Mouse (Mus musculus) B cell, adult 67 days (primary cell): ENCODE results near the gene Trank1. TPM values are rescaled to one million over a fixed set of nuclear protein-coding genes. Genes with fewer than 3 reads are reported as not detected.

Experiments used
- total RNA-seq, 2 experiments: library from RNA; stranded (reverse); gene quantifications; 4 replicates each; pipeline ENCODE4 v1.2.4; 2023

The Trank1 gene
- total RNA-seq, result not detected

DNA sequence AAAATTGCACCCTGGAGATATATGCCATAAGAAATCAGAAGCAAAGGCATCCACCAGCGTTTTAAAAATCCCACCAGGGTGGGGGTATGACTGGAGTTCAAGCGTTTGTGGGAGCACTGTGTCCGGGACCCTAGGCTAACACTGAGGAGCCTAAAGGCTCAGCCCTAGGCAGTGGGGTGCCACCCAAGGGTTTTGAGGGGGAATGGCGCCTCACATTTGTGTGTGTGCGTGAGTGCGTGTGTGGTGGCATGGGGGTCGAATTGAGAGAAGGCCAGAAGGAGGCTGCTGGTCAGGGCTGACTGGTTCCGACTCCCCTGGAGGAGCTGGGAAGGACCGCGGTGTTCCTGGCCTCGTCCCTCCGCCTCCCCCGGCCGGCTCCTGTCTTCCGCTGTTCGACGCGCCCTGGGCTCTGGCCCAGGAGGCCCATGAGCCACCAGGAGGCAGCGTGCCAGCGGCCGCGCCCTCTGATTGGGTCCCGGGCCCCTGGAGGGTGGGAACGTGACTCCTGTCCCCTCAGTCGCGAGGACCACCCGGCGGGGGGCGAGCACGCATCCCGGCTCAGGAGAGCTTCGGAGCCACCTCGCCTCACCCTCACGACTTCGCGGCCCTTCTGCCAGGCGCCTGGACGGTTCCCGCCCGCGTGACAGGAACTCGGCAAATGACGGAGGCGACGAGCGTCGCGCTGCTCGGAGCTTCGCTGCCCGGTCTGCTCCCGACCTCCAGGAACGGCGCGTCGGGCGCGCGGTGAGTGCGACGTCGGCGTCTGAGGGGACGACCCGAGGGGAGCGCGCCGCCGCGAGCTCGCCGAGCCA, at the start of gene Trank1:
Gene Trank1, plus strand, starts transcription at position 709 of the 812 bp plus-strand sequence.

DNA sequence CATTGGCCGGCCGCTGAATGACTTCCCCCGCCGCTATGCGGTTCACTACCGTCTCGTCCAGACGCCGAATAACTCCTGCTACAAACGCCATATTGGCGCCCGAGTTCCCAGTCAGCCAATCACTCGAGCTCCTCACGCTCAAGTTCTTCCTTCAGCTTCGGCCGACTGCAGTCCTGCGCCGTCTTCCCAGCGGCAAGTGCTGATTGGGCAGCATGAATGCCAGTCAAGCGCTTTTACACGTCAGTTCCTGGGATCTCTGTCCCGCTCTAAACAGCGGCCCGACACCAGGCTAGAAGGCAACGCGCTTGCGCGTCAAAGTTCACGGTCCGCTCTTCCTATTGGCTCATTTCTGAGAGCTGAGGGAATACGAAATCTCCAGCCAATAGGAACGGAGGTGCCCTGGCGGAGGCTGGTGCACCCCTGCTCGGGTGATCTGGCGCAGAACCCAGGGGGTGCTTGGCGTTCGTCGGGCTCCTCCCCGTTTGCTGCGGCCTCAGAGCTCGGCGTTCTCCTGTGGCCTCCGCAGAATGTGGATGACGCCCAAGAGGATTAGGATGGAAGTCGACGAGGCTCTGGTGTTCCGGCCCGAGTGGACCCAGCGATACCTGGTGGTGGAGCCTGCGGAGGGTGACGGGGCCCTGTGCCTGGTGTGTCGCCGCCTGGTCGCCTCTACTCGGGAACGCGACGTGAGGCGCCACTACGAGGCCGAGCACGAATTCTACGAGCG, 39.9 kb upstream of the Trank1 start, which contains the start of the genes Mlh1 and Epm2aip1:
Gene Mlh1, minus strand, starts transcription at position 358 of the 727 bp plus-strand sequence.
Gene Epm2aip1, plus strand, starts transcription at position 496 of the 727 bp plus-strand sequence.

DNA sequence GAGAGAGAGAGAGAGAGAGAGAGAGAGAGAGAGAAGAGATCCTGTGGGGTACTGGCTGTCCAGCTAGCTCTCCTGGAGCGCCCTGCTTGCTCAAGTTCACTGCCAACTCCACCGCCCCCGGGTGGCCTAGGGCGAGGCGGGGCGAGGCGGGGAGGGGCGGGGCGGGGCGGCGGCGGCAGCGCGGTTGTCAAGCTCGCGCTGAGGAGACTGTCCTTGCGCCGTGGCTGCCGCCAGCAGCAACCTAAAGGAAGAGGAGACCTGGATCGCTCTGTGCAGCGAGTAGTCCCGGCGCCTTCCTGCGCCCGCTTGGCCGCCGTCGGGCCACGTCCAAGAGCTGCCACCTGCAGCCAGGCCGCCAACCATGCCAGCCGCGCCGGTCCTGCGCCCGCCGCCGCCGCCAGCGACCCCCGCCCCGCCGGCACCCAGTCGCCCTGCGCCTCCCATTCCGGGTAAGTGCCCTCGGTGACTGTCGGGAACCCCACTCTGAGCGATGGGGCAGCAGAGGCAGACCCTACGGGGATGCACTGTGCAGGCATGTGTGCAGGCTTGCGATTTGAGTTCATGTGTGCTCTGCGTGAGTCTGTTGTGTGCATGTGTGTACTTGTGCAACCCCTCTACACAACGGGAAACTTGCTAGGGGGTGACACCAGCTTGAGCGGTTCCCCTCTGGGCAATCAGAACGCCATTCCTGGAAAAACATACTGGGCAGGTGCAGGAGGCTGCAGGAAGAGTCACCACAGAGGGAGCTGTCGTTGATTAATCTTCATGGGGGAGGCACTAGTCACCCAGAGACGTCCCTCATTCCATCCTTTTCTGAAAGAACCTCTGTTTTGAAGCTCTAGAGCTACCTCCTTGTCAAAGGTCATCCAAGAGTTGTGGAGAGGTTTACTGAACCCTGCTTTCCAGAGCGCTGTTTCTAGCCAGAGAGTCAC, 127.6 kb downstream of the Trank1 start, which contains the start of gene Dclk3:
Gene Dclk3, plus strand, starts transcription at position 178 of the 932 bp plus-strand sequence.

Other genes with a start within 250 kb of the Trank1 start
- gene Lrrfip2, start 194.1 kb upstream of the Trank1 start, total RNA-seq, result 10 to 100 TPM; 27.3 to 33.9 TPM
- gene Mlh1, start 39.9 kb upstream of the Trank1 start, total RNA-seq, result 10 to 100 TPM; 57.9 to 61.9 TPM
- gene Epm2aip1, start 39.8 kb upstream of the Trank1 start, total RNA-seq, result 10 to 100 TPM; 28.1 to 30.2 TPM
- not detected for gene Dclk3, start 127.3 kb downstream of the Trank1 start, total RNA-seq